Mouse (Mus musculus): ENCODE measurements around the gene Zbtb24. TPM values are rescaled to one million over a fixed set of nuclear protein-coding genes. Genes with fewer than 3 reads are reported as not detected.

The Zbtb24 gene
- total RNA-seq (2023): 10 to 100 TPM; 17.4 to 19.8 TPM

GRCm38 (mm10) chr10:41450137-41450670 lies at the start of gene Zbtb24:
TSS of gene Zbtb24 (plus strand) at chr10:41450383.

GRCm38 (mm10) chr10:41476171-41477017 lies 26.2 kb downstream of the Zbtb24 start, which contains the start of gene Mical1:
TSS of gene Mical1 (plus strand) at chr10:41476314.

GRCm38 (mm10) chr10:41489708-41490517 lies 39.7 kb downstream of the Zbtb24 start, which contains the start of the genes Smpd2 and Ppil6:
TSS of gene Smpd2 (minus strand) at chr10:41490369.
TSS of gene Ppil6 (plus strand) at chr10:41490439.

Other genes starting within 250 kb of the Zbtb24 start
- gene Fig4, start 147.1 kb upstream of the Zbtb24 start, total RNA-seq (2023): 10 to 100 TPM; 15.0 to 16.1 TPM
- gene Ak9, start 146.4 kb upstream of the Zbtb24 start, total RNA-seq (2023): under 1 TPM in 1 of 2 experiments, not detected in 1; 0.04 TPM
- gene Mical1, start 25.9 kb downstream of the Zbtb24 start, total RNA-seq (2023): 100 to 1,000 TPM; 227 to 244 TPM
- 10 to 100 TPM; 13.7 to 16.6 TPM for gene Smpd2, start 40.0 kb downstream of the Zbtb24 start, total RNA-seq (2023)
- not detected for gene Ppil6, start 40.1 kb downstream of the Zbtb24 start, total RNA-seq (2023)
- gene Cd164, start 69.0 kb downstream of the Zbtb24 start, total RNA-seq (2023): 100 to 1,000 TPM; 204 to 214 TPM

Measured in neutrophil, adult 83 days (primary cell).